Mouse (Mus musculus): ENCODE measurements around the gene Kank2. TPM values are rescaled to one million over a fixed set of nuclear protein-coding genes. Genes with fewer than 3 reads are reported as not detected.
"Not testable (repeated sequence)": the region's sequence is repeated elsewhere in the genome, so short reads cannot be mapped to it uniquely, and the experiment has no call there.

The Kank2 gene
- polyA plus RNA-seq, 1 experiment: 15.4 TPM

DNA sequence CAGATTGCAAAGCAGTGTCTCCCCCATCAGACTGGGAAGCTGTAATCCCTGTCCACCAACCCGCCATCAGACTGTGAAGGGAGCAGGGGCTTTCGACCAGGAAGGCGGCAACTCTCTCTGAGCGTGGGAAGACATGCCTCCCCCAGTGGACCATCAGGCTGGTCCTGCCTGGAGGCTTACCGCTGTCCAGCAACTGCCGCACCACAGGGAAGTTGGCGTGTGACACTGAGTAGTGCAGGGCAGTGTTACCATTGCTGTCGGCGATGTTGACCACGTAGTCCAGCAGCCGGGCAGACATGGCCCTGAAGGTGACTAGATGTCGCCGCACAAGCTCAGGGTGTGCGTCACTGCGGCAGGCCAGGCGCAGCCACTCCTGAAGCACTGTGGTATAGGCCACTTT is 24.2 kb downstream of the Kank2 start:
- DNase-seq (ENCODE audit: low read depth in 1 of 2, low spot score in 2 of 2): no peak
- Histone ChIP-seq H3K27me3 (ENCODE audit: control insufficient read depth, insufficient read depth, low read length) (no peaks in the 10 kb centered on the region), H3K4me1 (ENCODE audit: control insufficient read depth, insufficient read depth, insufficient read length) (no peaks in the 10 kb centered on the region), H3K27ac (ENCODE audit: insufficient read depth, low read length) (no peak overlapping the region), H3K4me3 (ENCODE audit: extremely low read depth, insufficient read depth, insufficient read length) (no peak overlapping the region), H3K36me3 (ENCODE audit: control insufficient read depth, insufficient read depth, low read length) (no peaks in the 10 kb centered on the region)
- TF ChIP-seq POLR2A (IDR thresholded peaks at IDR 0.05; ENCODE audit: low read depth, low read length) (no peak), CTCF (IDR thresholded peaks at IDR 0.05; ENCODE audit: extremely low read depth, insufficient read depth, insufficient read length, insufficient replicate concordance) (no peak)
- WGBS: 93% methylated on average over 16 of the region's 16 CpGs

- not testable (repeated sequence) for H3K4me1 ChIP-seq (ENCODE audit: control insufficient read depth, insufficient read depth, insufficient read length); H3K27me3 ChIP-seq (ENCODE audit: control insufficient read depth, insufficient read depth, low read length); H3K4me3 ChIP-seq (ENCODE audit: extremely low read depth, insufficient read depth, insufficient read length); H3K27ac ChIP-seq (ENCODE audit: insufficient read depth, low read length); DNase-seq (ENCODE audit: low read depth in 1 of 2, low spot score in 2 of 2); H3K36me3 ChIP-seq (ENCODE audit: control insufficient read depth, insufficient read depth, low read length)
- WGBS: 88% methylated on average over 5 of the region's 5 CpGs
Measured at GRCm38 (mm10) chr9:21773396-21773795, 25.1 kb downstream of the Kank2 start.

GRCm38 (mm10) chr9:21769558-21770183 is 28.9 kb downstream of the Kank2 start:
- no peak overlapping the region for H3K4me3 ChIP-seq (ENCODE audit: extremely low read depth, insufficient read depth, insufficient read length)
- no peaks in the 10 kb centered on the region for H3K4me1 ChIP-seq (ENCODE audit: control insufficient read depth, insufficient read depth, insufficient read length)
- 89% methylated on average over 26 of the region's 26 CpGs for WGBS
- H3K36me3 ChIP-seq (ENCODE audit: control insufficient read depth, insufficient read depth, low read length): no peaks in the 10 kb centered on the region
- TF ChIP-seq CTCF (IDR thresholded peaks at IDR 0.05; ENCODE audit: extremely low read depth, insufficient read depth, insufficient read length, insufficient replicate concordance) (no peak), POLR2A (IDR thresholded peaks at IDR 0.05; ENCODE audit: low read depth, low read length) (no peak)
- H3K27me3 ChIP-seq (ENCODE audit: control insufficient read depth, insufficient read depth, low read length): no peaks in the 10 kb centered on the region
- DNase-seq (ENCODE audit: low read depth in 1 of 2, low spot score in 2 of 2): no peak
- H3K27ac ChIP-seq (ENCODE audit: insufficient read depth, low read length): no peak overlapping the region; the same call in 1 of the 2 replicates

- TF ChIP-seq POLR2A (IDR thresholded peaks at IDR 0.05; ENCODE audit: low read depth, low read length) (no peak), CTCF (IDR thresholded peaks at IDR 0.05; ENCODE audit: extremely low read depth, insufficient read depth, insufficient read length, insufficient replicate concordance) (no peak)
- Histone ChIP-seq H3K36me3 (ENCODE audit: control insufficient read depth, insufficient read depth, low read length) (no peaks in the 10 kb centered on the region), H3K4me1 (ENCODE audit: control insufficient read depth, insufficient read depth, insufficient read length) (no peaks in the 10 kb centered on the region), H3K27me3 (ENCODE audit: control insufficient read depth, insufficient read depth, low read length) (no peaks in the 10 kb centered on the region), H3K27ac (ENCODE audit: insufficient read depth, low read length) (peak overlapping the region; percentile 39; the same call in 1 of the 2 replicates), H3K4me3 (ENCODE audit: extremely low read depth, insufficient read depth, insufficient read length) (no peak overlapping the region)
- 88% methylated on average over 13 of the region's 13 CpGs for WGBS
- no peak for DNase-seq (ENCODE audit: low read depth in 1 of 2, low spot score in 2 of 2)
Measured at GRCm38 (mm10) chr9:21768511-21769411, 29.8 kb downstream of the Kank2 start.

DNA sequence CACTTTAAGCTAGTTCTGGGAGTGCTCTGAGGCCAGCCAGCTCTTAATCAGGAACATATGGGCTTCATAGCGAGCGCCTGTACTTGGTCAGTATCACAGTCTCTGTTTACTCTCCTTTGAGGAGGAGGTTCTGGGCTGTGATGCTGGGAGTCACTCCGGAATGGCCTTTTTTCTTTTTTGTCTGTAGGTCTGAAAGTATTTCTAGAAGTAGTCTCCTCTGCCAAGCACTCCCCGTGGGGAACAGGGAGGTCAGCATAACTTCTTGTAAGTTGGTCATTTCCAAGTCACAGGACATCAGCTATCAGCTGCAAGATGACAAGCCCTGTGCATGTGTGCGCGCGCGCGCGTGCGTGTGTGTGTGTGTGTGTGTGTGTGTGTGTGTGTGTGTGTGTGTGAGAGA is 30.6 kb downstream of the Kank2 start:
- no peaks in the 10 kb centered on the region for H3K27me3 ChIP-seq (ENCODE audit: control insufficient read depth, insufficient read depth, low read length)
- TF ChIP-seq CTCF (IDR thresholded peaks at IDR 0.05; ENCODE audit: extremely low read depth, insufficient read depth, insufficient read length, insufficient replicate concordance): no peak
- no peak for TF ChIP-seq POLR2A (IDR thresholded peaks at IDR 0.05; ENCODE audit: low read depth, low read length)
- H3K4me3 ChIP-seq (ENCODE audit: extremely low read depth, insufficient read depth, insufficient read length): no peak overlapping the region
- H3K27ac ChIP-seq (ENCODE audit: insufficient read depth, low read length): no peak overlapping the region
- 91% methylated on average over 11 of the region's 11 CpGs for WGBS
- no peak for DNase-seq (ENCODE audit: low read depth in 1 of 2, low spot score in 2 of 2)
- no peaks in the 10 kb centered on the region for H3K4me1 ChIP-seq (ENCODE audit: control insufficient read depth, insufficient read depth, insufficient read length)
- no peaks in the 10 kb centered on the region for H3K36me3 ChIP-seq (ENCODE audit: control insufficient read depth, insufficient read depth, low read length)

DNA sequence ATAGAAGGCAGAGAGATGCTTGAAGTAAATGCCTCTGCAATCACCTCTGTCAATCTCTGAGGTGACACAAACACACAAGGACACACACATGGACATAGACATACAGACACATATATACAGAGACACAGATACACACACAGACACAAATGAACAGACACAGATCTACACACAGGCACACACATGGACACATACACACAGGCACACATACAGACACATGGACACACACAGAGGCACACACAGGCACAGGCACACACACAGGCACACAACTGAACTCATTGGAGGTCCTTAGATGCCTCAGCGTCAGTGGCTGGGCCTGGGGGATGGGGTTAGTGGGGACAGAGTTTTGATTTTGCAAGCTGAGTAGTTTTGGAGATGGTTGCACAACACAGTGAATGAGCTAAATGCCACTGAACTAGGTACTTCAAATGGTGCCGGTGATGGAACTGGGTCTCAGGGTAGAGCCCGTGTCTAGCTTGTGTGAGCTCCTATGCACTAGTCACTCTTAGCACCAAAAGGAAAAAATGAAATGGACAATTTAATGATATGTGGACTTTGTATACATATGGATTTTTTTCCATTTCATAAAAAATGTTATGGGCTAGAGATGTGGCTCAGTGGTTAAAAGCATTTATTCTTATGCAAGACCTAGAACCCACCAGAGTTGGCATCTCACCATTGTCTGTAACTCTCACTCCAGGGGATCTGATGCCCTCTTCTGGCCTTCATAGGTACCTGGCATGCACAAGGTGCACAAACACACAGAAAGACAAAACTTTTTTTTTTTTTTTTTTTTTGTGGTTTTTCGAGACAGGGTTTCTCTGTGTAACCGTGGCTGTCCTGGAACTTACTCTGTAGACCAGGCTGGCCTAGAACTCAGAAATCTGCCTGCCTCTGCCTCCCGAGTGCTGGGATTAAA is 34.2 kb downstream of the Kank2 start:
- no peak overlapping the region for H3K4me3 ChIP-seq (ENCODE audit: extremely low read depth, insufficient read depth, insufficient read length)
- no peaks in the 10 kb centered on the region for H3K27me3 ChIP-seq (ENCODE audit: control insufficient read depth, insufficient read depth, low read length)
- WGBS: 82% methylated on average over 6 of the region's 6 CpGs
- no peaks in the 10 kb centered on the region; the same call in 1 of the 2 replicates for H3K4me1 ChIP-seq (ENCODE audit: control insufficient read depth, insufficient read depth, insufficient read length)
- DNase-seq (ENCODE audit: low read depth in 1 of 2, low spot score in 2 of 2): no peak
- H3K36me3 ChIP-seq (ENCODE audit: control insufficient read depth, insufficient read depth, low read length): no peaks in the 10 kb centered on the region
- TF ChIP-seq CTCF (IDR thresholded peaks at IDR 0.05; ENCODE audit: extremely low read depth, insufficient read depth, insufficient read length, insufficient replicate concordance) (no peak), POLR2A (IDR thresholded peaks at IDR 0.05; ENCODE audit: low read depth, low read length) (no peak)
- no peak overlapping the region for H3K27ac ChIP-seq (ENCODE audit: insufficient read depth, low read length)
